Mouse (Mus musculus) CH12.LX (cell line): Measurements from ENCODE around the gene Usp46.

Source experiments
- MAZ ChIP-seq: IDR thresholded peaks from 2 replicates; pipeline ENCODE4 v1.6.1; 2012; ENCODE audit warnings: low read depth, mild to moderate bottlenecking, inconsistent platforms, low read length, improper control_type of control experiment, moderate library complexity
- PAX5 ChIP-seq: IDR thresholded peaks from 2 replicates; pipeline ENCODE4 v1.6.1; 2012; ENCODE audit warnings: low read length, inconsistent platforms, mixed read lengths
- TCF12 ChIP-seq: IDR thresholded peaks from 2 replicates; pipeline ENCODE4 v1.6.1; 2014; ENCODE audit warnings: low read depth, mild to moderate bottlenecking, inconsistent platforms, low read length, improper control_type of control experiment
- UBTF ChIP-seq: IDR thresholded peaks from 2 replicates; pipeline ENCODE4 v1.6.1; 2012; ENCODE audit warnings: low read depth, mild to moderate bottlenecking, inconsistent platforms, low read length, improper control_type of control experiment, moderate library complexity

DNA sequence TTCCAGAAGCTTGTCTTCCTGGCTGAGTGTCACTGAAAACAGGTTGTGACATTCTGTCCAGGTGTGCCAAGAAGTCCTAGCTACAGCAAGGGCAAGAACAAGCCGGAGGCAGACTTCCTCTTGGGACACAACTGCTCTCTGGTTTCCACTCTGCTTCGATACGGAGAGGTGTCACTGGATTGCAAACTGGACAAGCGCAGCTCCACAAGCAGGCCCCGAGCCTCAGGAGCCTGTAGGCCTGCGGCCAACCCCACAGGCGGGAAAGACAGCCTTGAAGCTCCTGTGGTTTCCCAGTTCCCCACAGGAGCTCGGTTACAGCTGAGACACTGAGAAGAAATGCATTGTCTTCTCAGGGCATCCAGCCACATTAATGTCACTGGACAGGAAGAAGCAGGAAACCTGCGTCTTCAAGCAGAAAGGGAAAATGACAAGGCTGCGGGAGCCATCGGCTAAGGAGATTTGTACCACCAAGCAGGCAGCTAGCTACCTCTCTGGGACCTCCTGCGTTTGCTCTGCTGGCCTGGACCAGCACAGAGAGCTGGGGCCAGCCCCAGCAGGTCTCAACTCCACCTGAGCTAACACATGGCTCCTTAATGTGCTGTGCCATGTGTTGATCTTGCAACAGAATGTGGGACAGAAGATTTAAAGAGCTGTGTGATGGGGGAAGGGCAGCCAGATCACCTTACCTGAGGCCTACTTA is 1.7 kb downstream of the Usp46 start:
- TF ChIP-seq UBTF (no peak), MAZ (no peak), TCF12 (no peak), PAX5 (no peak)
